Mouse (Mus musculus): ENCODE results near the gene Cd40. TPM values are rescaled to one million over a fixed set of nuclear protein-coding genes. Genes with fewer than 3 reads are reported as not detected.

Gene Cd40
- polyA plus RNA-seq, 1 experiment from 2014 or later, result 6.4 TPM

Other genes with a start within 250 kb of the Cd40 start
- 15.1 and 15.7 TPM in 2 replicates for gene Zswim1, start 232.9 kb upstream of the Cd40 start, polyA plus RNA-seq (2014; fragmentation: Nextera tagmentation; extraction: Ambion mirVana)
- gene Spata25, start 227.1 kb upstream of the Cd40 start, polyA plus RNA-seq (2014; fragmentation: Nextera tagmentation; extraction: Ambion mirVana), result not detected in 2 replicates
- gene Ctsa, start 222.8 kb upstream of the Cd40 start, polyA plus RNA-seq (2014; fragmentation: Nextera tagmentation; extraction: Ambion mirVana), result 140 and 154 TPM in 2 replicates
- 8.3 and 9.1 TPM in 2 replicates for gene Neurl2, start 222.2 kb upstream of the Cd40 start, polyA plus RNA-seq (2014; fragmentation: Nextera tagmentation; extraction: Ambion mirVana)
- gene Pltp, start 197.9 kb upstream of the Cd40 start, polyA plus RNA-seq (2014; fragmentation: Nextera tagmentation; extraction: Ambion mirVana), result 50.1 and 55.1 TPM in 2 replicates
- gene Pcif1, start 176.3 kb upstream of the Cd40 start, polyA plus RNA-seq (2014; fragmentation: Nextera tagmentation; extraction: Ambion mirVana), result 56.9 and 62.8 TPM in 2 replicates
- gene Zfp335, start 143.9 kb upstream of the Cd40 start, polyA plus RNA-seq (2014; fragmentation: Nextera tagmentation; extraction: Ambion mirVana), result 11.9 and 13.9 TPM in 2 replicates
- 33.7 and 52.0 TPM in 2 replicates for gene Mmp9, start 114.8 kb upstream of the Cd40 start, polyA plus RNA-seq (2014; fragmentation: Nextera tagmentation; extraction: Ambion mirVana)
- gene Slc12a5, start 94.8 kb upstream of the Cd40 start, polyA plus RNA-seq (2014; fragmentation: Nextera tagmentation; extraction: Ambion mirVana), result 0.56 and 1.1 TPM in 2 replicates
- 48.7 and 53.2 TPM in 2 replicates for gene Ncoa5, start 20.8 kb upstream of the Cd40 start, polyA plus RNA-seq (2014; fragmentation: Nextera tagmentation; extraction: Ambion mirVana)
- gene 1700025C18Rik, start 35.1 kb downstream of the Cd40 start, polyA plus RNA-seq (2014; fragmentation: Nextera tagmentation; extraction: Ambion mirVana), result not detected in 2 replicates
- gene Cdh22, start 179.2 kb downstream of the Cd40 start, polyA plus RNA-seq (2014; fragmentation: Nextera tagmentation; extraction: Ambion mirVana), result 0.33 and 0.93 TPM in 2 replicates
- 45.6 and 52.1 TPM in 2 replicates for gene Slc35c2, start 232.2 kb downstream of the Cd40 start, polyA plus RNA-seq (2014; fragmentation: Nextera tagmentation; extraction: Ambion mirVana)